Mouse (Mus musculus) CH12.LX (cell line): ENCODE measurements around the gene Cdh23. TPM values are rescaled to one million over a fixed set of nuclear protein-coding genes. Genes with fewer than 3 reads are reported as not detected.

Experiments
- DNase-seq: peaks from one replicate; pipeline ENCODE4 v3.0.0-alpha.2; 2013; ENCODE audit errors: extremely low read depth
- H3K27ac ChIP-seq: 2 replicates; pipeline ENCODE4 v1.5.1; 2012; ENCODE audit warnings: low read depth, mild to moderate bottlenecking, control low read depth, moderate library complexity; ENCODE audit not compliant: insufficient read depth
- H3K27me3 ChIP-seq: replicated peaks from 2 replicates; pipeline ENCODE3; 2012; ENCODE audit warnings: inconsistent platforms
- H3K36me3 ChIP-seq, 2 experiments: replicated peaks in 1 of 2; 2 replicates each; pipeline versions ENCODE3 to v1.6.1; 2012; ENCODE audit warnings: inconsistent platforms in 1 of 2, low read length in 1 of 2, mild to moderate bottlenecking in 1 of 2, mixed read lengths in 1 of 2, moderate library complexity in 1 of 2; ENCODE audit not compliant: control insufficient read depth in 1 of 2, insufficient read depth in 1 of 2
- H3K4me1 ChIP-seq, 2 experiments: 2 replicates each; pipeline ENCODE4 v1.6.1; 2012; ENCODE audit warnings: inconsistent platforms in 1 of 2, moderate library complexity in 1 of 2; ENCODE audit not compliant: insufficient read depth in 2 of 2, control insufficient read depth in 1 of 2
- H3K4me2 ChIP-seq: 2 replicates; pipeline ENCODE4 v1.6.1; 2012; ENCODE audit warnings: low read depth, mild to moderate bottlenecking, control low read depth; ENCODE audit not compliant: poor library complexity, insufficient read depth, severe bottlenecking
- H3K4me3 ChIP-seq, 3 experiments: fragments of 150-350 bp in 1 of 3; sonication (generic) in 1 of 3; replicated peaks in 1 of 3; 2 replicates each; pipeline versions ENCODE3 to v1.5.1; 2011 to 2012; ENCODE audit warnings: low read depth in 2 of 3, low read length in 2 of 3, mild to moderate bottlenecking in 2 of 3, moderate library complexity in 2 of 3, control low read depth in 1 of 3, improper control_type of control experiment in 1 of 3, inconsistent platforms in 1 of 3, mixed read lengths in 1 of 3; ENCODE audit not compliant: poor library complexity in 1 of 3
- H3K79me2 ChIP-seq: replicated peaks from 2 replicates; pipeline ENCODE4 v1.6.1; 2012; ENCODE audit warnings: mild to moderate bottlenecking, moderate library complexity; ENCODE audit not compliant: control insufficient read depth, poor library complexity, insufficient read depth, severe bottlenecking; ENCODE audit errors: extremely low read depth
- H3K9ac ChIP-seq: 2 replicates; pipeline ENCODE4 v1.6.1; 2012; ENCODE audit warnings: low read depth, mild to moderate bottlenecking, control low read depth, moderate library complexity; ENCODE audit not compliant: insufficient read depth
- H3K9me3 ChIP-seq: replicated peaks from 2 replicates; pipeline ENCODE3; 2012; ENCODE audit warnings: low read length, inconsistent platforms, mixed read lengths
- BHLHE40 ChIP-seq: IDR thresholded peaks from 2 replicates; pipeline ENCODE4 v1.6.1; 2011; ENCODE audit warnings: mild to moderate bottlenecking, low read depth, low read length, improper control_type of control experiment
- CHD1 ChIP-seq: IDR thresholded peaks from 2 replicates; pipeline ENCODE4 v1.6.1; 2012; ENCODE audit warnings: low read depth, low read length, improper control_type of control experiment, inconsistent platforms
- CHD2 ChIP-seq: IDR thresholded peaks from 2 replicates; pipeline ENCODE4 v1.6.1; 2011; ENCODE audit warnings: low read length, improper control_type of control experiment
- CTCF ChIP-seq, 2 experiments: IDR thresholded peaks in 1 of 2; conservative IDR thresholded peaks in 1 of 2; 2 replicates each; pipeline ENCODE4 v1.5.1; 2011 to 2012; ENCODE audit warnings: low read depth in 2 of 2, low read length in 2 of 2, improper control_type of control experiment in 1 of 2, inconsistent platforms in 1 of 2, mild to moderate bottlenecking in 1 of 2, moderate library complexity in 1 of 2
- ELF1 ChIP-seq: IDR thresholded peaks from 2 replicates; pipeline ENCODE4 v1.6.1; 2014; ENCODE audit warnings: low read depth, mild to moderate bottlenecking, inconsistent platforms, low read length, improper control_type of control experiment
- ETS1 ChIP-seq: conservative IDR thresholded peaks from 2 replicates; pipeline ENCODE4 v1.6.1; 2012; ENCODE audit warnings: low read depth, mild to moderate bottlenecking, inconsistent platforms, low read length, improper control_type of control experiment, moderate library complexity
- GABPA ChIP-seq: IDR thresholded peaks from 2 replicates; pipeline ENCODE4 v1.6.1; 2012; ENCODE audit warnings: low read depth, low read length, improper control_type of control experiment, inconsistent platforms; ENCODE audit not compliant: insufficient replicate concordance
- HCFC1 ChIP-seq: IDR thresholded peaks from 2 replicates; pipeline ENCODE4 v1.6.1; 2012; ENCODE audit warnings: low read depth, mild to moderate bottlenecking, inconsistent platforms, low read length, improper control_type of control experiment
- IRF4 ChIP-seq: IDR thresholded peaks from 2 replicates; pipeline ENCODE4 v1.6.1; 2014; ENCODE audit warnings: low read depth, mild to moderate bottlenecking, inconsistent platforms, low read length, improper control_type of control experiment
- KAT2A ChIP-seq: IDR thresholded peaks from 2 replicates; pipeline ENCODE4 v1.6.1; 2012; ENCODE audit warnings: low read length, improper control_type of control experiment, inconsistent platforms; ENCODE audit not compliant: insufficient replicate concordance
- MAFK ChIP-seq: IDR thresholded peaks from 2 replicates; pipeline ENCODE4 v1.6.1; 2011; ENCODE audit warnings: low read length, improper control_type of control experiment; ENCODE audit not compliant: insufficient replicate concordance
- MAX ChIP-seq: IDR thresholded peaks from 2 replicates; pipeline ENCODE4 v1.6.1; 2011; ENCODE audit warnings: low read length, improper control_type of control experiment
- MAZ ChIP-seq: IDR thresholded peaks from 2 replicates; pipeline ENCODE4 v1.6.1; 2012; ENCODE audit warnings: low read depth, mild to moderate bottlenecking, inconsistent platforms, low read length, improper control_type of control experiment, moderate library complexity
- MEF2A ChIP-seq: IDR thresholded peaks from 2 replicates; pipeline ENCODE4 v1.6.1; 2014; ENCODE audit warnings: low read depth, mild to moderate bottlenecking, inconsistent platforms, low read length, improper control_type of control experiment, borderline replicate concordance
- MXI1 ChIP-seq: IDR thresholded peaks from 2 replicates; pipeline ENCODE4 v1.6.1; 2011; ENCODE audit warnings: mild to moderate bottlenecking, low read depth, low read length, improper control_type of control experiment
- MYC ChIP-seq: IDR thresholded peaks from 2 replicates; pipeline ENCODE4 v1.6.1; 2011; ENCODE audit warnings: low read depth, mild to moderate bottlenecking, improper control_type of control experiment, low read length
- NELFE ChIP-seq: IDR thresholded peaks from 2 replicates; pipeline ENCODE4 v1.6.1; 2011; ENCODE audit warnings: low read depth, low read length, improper control_type of control experiment
- PAX5 ChIP-seq: IDR thresholded peaks from 2 replicates; pipeline ENCODE4 v1.6.1; 2012; ENCODE audit warnings: low read length, inconsistent platforms, mixed read lengths
- RAD21 ChIP-seq: IDR thresholded peaks from 2 replicates; pipeline ENCODE4 v1.6.1; 2011; ENCODE audit warnings: low read depth, mild to moderate bottlenecking, low read length, improper control_type of control experiment, moderate library complexity
- RCOR1 ChIP-seq: conservative IDR thresholded peaks from 2 replicates; pipeline ENCODE4 v1.6.1; 2012; ENCODE audit warnings: low read depth, mild to moderate bottlenecking, inconsistent platforms, low read length, improper control_type of control experiment
- SIN3A ChIP-seq: IDR thresholded peaks from 2 replicates; pipeline ENCODE4 v1.6.1; 2012; ENCODE audit warnings: low read length, improper control_type of control experiment, inconsistent platforms
- SMC3 ChIP-seq: IDR thresholded peaks from 2 replicates; pipeline ENCODE4 v1.6.1; 2011; ENCODE audit warnings: low read depth, low read length, improper control_type of control experiment
- TCF12 ChIP-seq: IDR thresholded peaks from 2 replicates; pipeline ENCODE4 v1.6.1; 2014; ENCODE audit warnings: low read depth, mild to moderate bottlenecking, inconsistent platforms, low read length, improper control_type of control experiment
- UBTF ChIP-seq: IDR thresholded peaks from 2 replicates; pipeline ENCODE4 v1.6.1; 2012; ENCODE audit warnings: low read depth, mild to moderate bottlenecking, inconsistent platforms, low read length, improper control_type of control experiment, moderate library complexity
- ZNF384 ChIP-seq: IDR thresholded peaks from 2 replicates; pipeline ENCODE4 v1.6.1; 2012; ENCODE audit warnings: low read depth, low read length, improper control_type of control experiment, inconsistent platforms
- dilution Hi-C: fragments of 300-500 bp; cut with MboI; formaldehyde crosslinking; loops from 2 replicates; pipeline ENCODE4 v1.14.3; 2020; ENCODE audit warnings: low sequenced_read_pairs; ENCODE audit not compliant: extremely low pct_unique_long_range_greater_than_20kb, extremely low pct_ligation_motif_present
- in situ Hi-C: fragments of 300-500 bp; cut with MboI; formaldehyde crosslinking; loops from 3 replicates; pipeline ENCODE4 v1.14.3; 2019; ENCODE audit warnings: low sequenced_read_pairs, low pct_ligation_motif_present, low pct_unique_long_range_greater_than_20kb, mixed read lengths
- polyA plus RNA-seq: library from polyadenylated mRNA; unstranded; fragments of >175 nt; gene quantifications from 2 replicates; pipeline ENCODE4 v1.2.1, GENCODE M21; 2012; ENCODE audit warnings: low read depth; ENCODE audit not compliant: insufficient read length
- total RNA-seq, 2 experiments: library from RNA; depleted of rRNA; stranded (reverse); fragments of 300-350 nt in 1 of 2; fragments of >200 nt in 1 of 2; gene quantifications; 2 replicates each; pipeline ENCODE4 v1.2.3; 2012 to 2014

Gene Cdh23
- total and polyA plus RNA-seq, 3 experiments: 0.20 to 0.73 (median 0.30) TPM

GRCm38 (mm10) chr10:60697775-60698174 is 1.5 kb upstream of the Cdh23 start (continued):
- TF ChIP-seq MYC (no peak), RCOR1 (no peak), MEF2A (peak; percentile 60; the same call in 1 of the 2 replicates), SMC3 (no peak), CHD1 (no peak)

GRCm38 (mm10) chr10:60696975-60697374 is 685 bp upstream of the Cdh23 start:
- Histone ChIP-seq H3K9me3 (no peaks in the 10 kb centered on the region), H3K79me2 (no peaks in the 10 kb centered on the region), H3K27me3 (no peaks in the 10 kb centered on the region), H3K4me3 (peak overlapping the region in 1 of 3 experiments; percentile 16), H3K36me3 (no peaks in the 10 kb centered on the region), H3K9ac (no peak overlapping the region), H3K27ac (peak overlapping the region; percentile 80), H3K4me2 (peak overlapping the region; percentile 46), H3K4me1 (peaks cover 14 to 48% of the 10 kb centered on the region in 2 experiments)
- dilution Hi-C loops (no loop called here), in situ Hi-C loops (loop anchor here (5.0 to 10.0 kb wide), 2 partner anchors 55 to 392 kb away; partner anchors contain the start of gene Slc29a3)
- DNase-seq: peak; percentile 76
- TF ChIP-seq HCFC1 (peak; percentile 29; the same call in 1 of the 2 replicates), MAX (peak; percentile 21; the same call in 1 of the 2 replicates), MEF2A (peak; percentile 51; the same call in 1 of the 2 replicates), MYC (no peak), CHD1 (no peak), KAT2A (0 out of 2 replicates have a peak, but pooled peaks have one; percentile 69), UBTF (no peak), MAFK (no peak), ZNF384 (peak; percentile 12; the same call in 1 of the 2 replicates), RAD21 (peak; percentile 87), ELF1 (peak; percentile 38; the same call in 1 of the 2 replicates), SIN3A (no peak), MAZ (peak; percentile 54; the same call in 1 of the 2 replicates), NELFE (0 out of 2 replicates have a peak, but pooled peaks have one; percentile 23), BHLHE40 (0 out of 2 replicates have a peak, but pooled peaks have one; percentile 19), MXI1 (no peak; the same call in 1 of the 2 replicates), GABPA (no peak), IRF4 (peak; percentile 56; the same call in 1 of the 2 replicates), TCF12 (peak; percentile 62), SMC3 (peak; percentile 85), PAX5 (no peak), CHD2 (no peak), ETS1 (peak; percentile 65; the same call in 1 of the 2 replicates), CTCF (conservative IDR thresholded peaks at IDR 0.05 in 1 of 2, IDR thresholded peaks at IDR 0.05 in 1 of 2; ENCODE audit: low read depth in 2 of 2, low read length in 2 of 2) (peak; percentile 79 to 96)
